Mouse (Mus musculus) embryonic fibroblast, embryonic 13.5 days (primary cell): ENCODE results near the gene Prkaca.

Experiments used
- CTCF ChIP-seq: IDR thresholded peaks from 2 replicates; pipeline ENCODE4 v1.5.1; 2011; ENCODE audit warnings: mild to moderate bottlenecking, control low read depth, low read length, moderate library complexity, borderline replicate concordance; ENCODE audit not compliant: insufficient read depth
- POLR2A ChIP-seq: IDR thresholded peaks from 2 replicates; pipeline ENCODE4 v1.6.1; 2011; ENCODE audit warnings: low read depth, mild to moderate bottlenecking, control low read depth, low read length, moderate library complexity

DNA sequence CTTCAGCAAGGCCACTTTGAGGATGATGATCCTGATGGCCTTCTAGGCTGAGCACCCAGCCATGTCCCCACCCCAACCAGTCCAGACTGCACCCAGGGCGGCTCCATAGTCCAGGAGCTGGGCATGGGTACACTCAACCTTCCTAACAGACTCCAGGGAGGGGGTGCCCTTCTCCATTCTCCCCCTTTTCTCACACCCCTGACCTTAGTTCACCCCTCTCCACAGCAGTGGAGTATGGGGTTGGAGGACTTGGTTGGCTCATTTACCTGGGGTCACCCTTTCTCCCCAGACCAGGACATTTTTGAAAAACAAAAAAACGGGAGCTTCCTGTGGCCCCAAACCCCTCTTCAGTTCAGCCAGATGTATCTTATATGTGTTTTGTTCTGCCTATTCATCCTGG, 27.0 kb downstream of the Prkaca start:
- TF ChIP-seq CTCF (no peak), POLR2A (no peak)
